Mouse (Mus musculus): ENCODE results near the gene Itga9. TPM values are rescaled to one million over a fixed set of nuclear protein-coding genes. Genes with fewer than 3 reads are reported as not detected.
"Not testable (repeated sequence)": the region's sequence is repeated elsewhere in the genome, so short reads cannot be mapped to it uniquely, and the experiment has no call there.

Itga9 gene
- polyA plus RNA-seq, 1 experiment from 2014 or later = 1.6 TPM

- no peak overlapping the region for H3K4me2 ChIP-seq (replicated peaks)
- H3K9ac ChIP-seq (replicated peaks) = no peak overlapping the region
- peaks cover 6% of the 10 kb centered on the region; the same call in 1 of the 2 replicates for H3K4me1 ChIP-seq
- no peaks in the 10 kb centered on the region for H3K27me3 ChIP-seq
- H3K36me3 ChIP-seq = peaks cover 12% of the 10 kb centered on the region; the same call in 1 of the 2 replicates
- ATAC-seq (replicated peaks) = no peak
- WGBS = 90% methylated on average over 6 of the region's 6 CpGs
- no peak overlapping the region for H3K27ac ChIP-seq (replicated peaks)
- H3K4me3 ChIP-seq = no peak overlapping the region
- no peaks in the 10 kb centered on the region for H3K9me3 ChIP-seq
Observed at GRCm38 (mm10) chr9:118585998-118586397, 20.5 kb upstream of the Itga9 start.

DNA sequence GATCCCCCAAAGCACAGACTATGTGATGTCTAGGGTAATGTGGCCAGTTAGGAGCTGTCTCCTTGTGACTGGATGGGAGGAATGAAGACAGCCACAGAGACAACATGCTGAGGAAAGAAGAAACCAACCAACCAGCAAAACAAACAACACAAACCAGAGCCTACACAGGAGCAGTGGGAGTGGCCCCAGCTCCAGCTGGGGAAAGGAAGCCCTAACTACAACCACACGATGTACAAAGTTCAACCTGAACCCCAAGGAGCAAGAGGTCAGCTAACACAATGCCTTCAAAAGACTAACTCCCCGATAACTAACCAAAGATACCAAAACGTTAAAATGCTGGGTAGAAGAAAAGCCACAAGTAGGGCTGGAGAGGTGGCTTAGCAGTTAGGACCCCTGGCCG is 19.4 kb upstream of the Itga9 start:
- no peak overlapping the region for H3K4me2 ChIP-seq (replicated peaks)
- 0 out of 2 replicates have a peak, but pooled peaks cover 9% of the 10 kb centered on the region for H3K36me3 ChIP-seq
- no peak overlapping the region for H3K4me3 ChIP-seq
- 79% methylated on average over 4 of the region's 4 CpGs for WGBS
- H3K27ac ChIP-seq (replicated peaks) = no peak overlapping the region
- peaks cover 6% of the 10 kb centered on the region; the same call in 1 of the 2 replicates for H3K4me1 ChIP-seq
- ATAC-seq (replicated peaks) = no peak
- no peaks in the 10 kb centered on the region for H3K9me3 ChIP-seq
- no peaks in the 10 kb centered on the region for H3K27me3 ChIP-seq
- no peak overlapping the region for H3K9ac ChIP-seq (replicated peaks)

DNA sequence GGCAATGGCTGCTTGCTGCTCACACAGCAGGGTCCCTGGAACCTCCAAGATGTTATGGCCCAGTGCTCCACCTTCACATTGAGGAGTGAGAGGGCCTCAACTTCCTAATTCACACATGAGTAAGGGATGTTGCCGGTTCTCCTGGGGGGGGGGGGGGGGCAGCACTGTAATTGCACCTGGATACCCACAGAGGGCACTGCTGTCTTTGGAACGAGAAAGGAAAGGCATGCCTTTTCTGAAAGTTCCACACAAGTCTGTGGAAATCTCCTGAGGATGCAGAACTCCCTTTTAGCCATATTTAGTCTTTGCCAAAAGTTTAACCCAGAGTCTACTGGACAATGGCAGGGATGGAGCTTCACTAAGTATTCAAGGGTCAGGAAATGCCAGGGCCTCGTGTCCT is 17.2 kb upstream of the Itga9 start:
- H3K9me3 ChIP-seq = no peaks in the 10 kb centered on the region
- no peak overlapping the region for H3K27ac ChIP-seq (replicated peaks)
- 50% methylated on average over 3 of the region's 3 CpGs for WGBS
- no peak overlapping the region for H3K4me2 ChIP-seq (replicated peaks)
- H3K9ac ChIP-seq (replicated peaks) = no peak overlapping the region
- peaks cover 6% of the 10 kb centered on the region; the same call in 1 of the 2 replicates for H3K4me1 ChIP-seq
- H3K4me3 ChIP-seq = no peak overlapping the region
- no peaks in the 10 kb centered on the region for H3K27me3 ChIP-seq
- no peak for ATAC-seq (replicated peaks)
- H3K36me3 ChIP-seq = no peaks in the 10 kb centered on the region

DNA sequence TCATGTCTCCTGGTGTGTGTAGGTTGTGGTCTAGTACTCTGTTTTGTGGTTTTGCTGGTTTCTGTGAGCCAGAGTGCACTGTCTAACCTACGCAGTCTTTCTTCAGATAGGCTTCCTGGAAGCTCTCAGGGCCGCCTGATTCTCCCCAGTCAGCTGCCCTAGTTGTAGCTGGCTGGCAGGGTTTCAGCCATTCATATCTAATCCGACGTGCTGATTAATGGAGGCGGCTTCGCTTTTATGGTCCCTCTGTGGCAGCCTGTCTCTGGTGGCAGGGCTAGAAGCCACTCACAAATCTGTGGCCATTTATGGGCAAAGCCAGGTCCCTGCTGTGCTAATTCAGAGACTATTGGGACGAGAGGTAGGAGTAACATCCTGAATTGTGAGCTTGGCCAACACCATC is 16.3 kb upstream of the Itga9 start:
- Histone ChIP-seq H3K9me3 (no peaks in the 10 kb centered on the region), H3K4me1 (peaks cover 6% of the 10 kb centered on the region; the same call in 1 of the 2 replicates), H3K9ac (replicated peaks) (no peak overlapping the region), H3K27ac (replicated peaks) (no peak overlapping the region), H3K4me2 (replicated peaks) (no peak overlapping the region), H3K4me3 (no peak overlapping the region), H3K36me3 (no peaks in the 10 kb centered on the region), H3K27me3 (no peaks in the 10 kb centered on the region)
- 41% methylated on average over 7 of the region's 7 CpGs for WGBS
- no peak for ATAC-seq (replicated peaks)

GRCm38 (mm10) chr9:118591633-118592032 is 14.9 kb upstream of the Itga9 start:
- Histone ChIP-seq H3K27ac (replicated peaks) (no peak overlapping the region), H3K9me3 (no peaks in the 10 kb centered on the region), H3K4me1 (peaks cover 6% of the 10 kb centered on the region; the same call in 1 of the 2 replicates), H3K4me3 (no peak overlapping the region), H3K27me3 (no peaks in the 10 kb centered on the region), H3K4me2 (replicated peaks) (no peak overlapping the region), H3K36me3 (no peaks in the 10 kb centered on the region), H3K9ac (replicated peaks) (no peak overlapping the region)
- no peak for ATAC-seq (replicated peaks)
- 83% methylated on average over 6 of the region's 6 CpGs for WGBS

DNA sequence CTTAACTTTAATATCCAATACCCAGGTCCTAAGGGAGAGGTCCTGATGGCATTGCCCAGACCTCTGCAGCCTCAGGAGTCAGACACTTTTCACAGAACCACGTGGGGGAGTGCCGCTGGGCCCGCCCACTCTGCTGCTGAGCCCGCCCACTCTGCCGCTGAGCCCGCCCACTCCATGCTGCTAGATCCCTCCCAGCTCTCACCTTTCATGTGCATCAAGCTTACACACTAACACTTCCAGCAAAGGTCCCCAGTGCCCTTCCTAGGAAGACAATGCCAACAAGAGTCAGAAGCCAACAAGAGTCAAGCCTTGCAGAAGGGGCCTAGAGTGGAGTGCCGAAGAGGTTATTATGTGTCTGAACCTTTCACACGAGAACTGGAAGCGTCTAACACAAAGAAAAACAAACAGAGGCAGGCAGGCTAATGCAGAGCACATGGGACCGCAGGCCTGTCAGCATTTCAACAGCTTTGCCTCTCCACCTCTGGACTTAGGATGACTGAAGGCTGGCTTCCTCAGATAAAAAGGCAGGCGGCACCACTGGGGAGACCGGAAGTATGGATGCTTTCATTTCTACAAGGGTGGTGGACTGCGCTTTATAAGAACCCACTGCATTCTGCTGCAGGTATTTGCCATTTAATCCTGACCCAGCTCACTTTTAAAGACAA is 13.8 kb upstream of the Itga9 start:
- H3K27me3 ChIP-seq = no peaks in the 10 kb centered on the region
- H3K36me3 ChIP-seq = no peaks in the 10 kb centered on the region
- H3K9me3 ChIP-seq = no peaks in the 10 kb centered on the region
- peaks cover 6% of the 10 kb centered on the region; the same call in 1 of the 2 replicates for H3K4me1 ChIP-seq
- no peak overlapping the region for H3K27ac ChIP-seq (replicated peaks)
- H3K4me2 ChIP-seq (replicated peaks) = no peak overlapping the region
- no peak overlapping the region for H3K4me3 ChIP-seq
- no peak overlapping the region for H3K9ac ChIP-seq (replicated peaks)
- ATAC-seq (replicated peaks) = no peak
- WGBS = 51% methylated on average over 13 of the region's 13 CpGs

- no peak overlapping the region for H3K4me3 ChIP-seq
- H3K36me3 ChIP-seq = no peaks in the 10 kb centered on the region
- WGBS = 92% methylated on average over 8 of the region's 8 CpGs
- no peak overlapping the region for H3K4me2 ChIP-seq (replicated peaks)
- no peak overlapping the region for H3K9ac ChIP-seq (replicated peaks)
- H3K27me3 ChIP-seq = no peaks in the 10 kb centered on the region
- H3K4me1 ChIP-seq = peaks cover 6% of the 10 kb centered on the region; the same call in 1 of the 2 replicates
- H3K27ac ChIP-seq (replicated peaks) = no peak overlapping the region
- ATAC-seq (replicated peaks) = no peak
- no peaks in the 10 kb centered on the region for H3K9me3 ChIP-seq
Observed at GRCm38 (mm10) chr9:118593443-118593842, 13.0 kb upstream of the Itga9 start.

DNA sequence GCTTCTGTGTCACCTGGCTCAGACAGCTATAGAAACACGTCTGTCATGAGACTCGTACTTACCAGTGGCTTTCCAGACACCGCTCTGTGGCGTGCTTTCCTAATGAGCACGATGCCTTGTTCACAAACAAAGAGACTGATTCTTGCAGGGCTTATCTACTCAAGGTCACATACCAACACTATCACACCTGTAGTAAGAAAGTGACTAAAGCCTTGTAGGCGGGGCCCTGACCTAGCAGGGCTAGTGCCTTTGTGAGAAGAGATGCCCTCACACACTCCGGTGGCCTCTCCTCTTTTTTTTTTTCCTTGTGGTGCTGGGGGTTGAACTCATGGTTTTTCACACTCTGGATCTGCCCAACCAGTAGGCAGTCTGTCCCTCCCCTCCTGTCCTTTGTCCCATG is 9.7 kb upstream of the Itga9 start:
- 86% methylated on average over 7 of the region's 7 CpGs for WGBS
- Histone ChIP-seq H3K27ac (replicated peaks) (no peak overlapping the region), H3K4me1 (no peaks in the 10 kb centered on the region), H3K4me2 (replicated peaks) (no peak overlapping the region), H3K27me3 (no peaks in the 10 kb centered on the region), H3K9me3 (no peaks in the 10 kb centered on the region), H3K36me3 (no peaks in the 10 kb centered on the region), H3K9ac (replicated peaks) (no peak overlapping the region), H3K4me3 (no peak overlapping the region)
- no peak for ATAC-seq (replicated peaks)

DNA sequence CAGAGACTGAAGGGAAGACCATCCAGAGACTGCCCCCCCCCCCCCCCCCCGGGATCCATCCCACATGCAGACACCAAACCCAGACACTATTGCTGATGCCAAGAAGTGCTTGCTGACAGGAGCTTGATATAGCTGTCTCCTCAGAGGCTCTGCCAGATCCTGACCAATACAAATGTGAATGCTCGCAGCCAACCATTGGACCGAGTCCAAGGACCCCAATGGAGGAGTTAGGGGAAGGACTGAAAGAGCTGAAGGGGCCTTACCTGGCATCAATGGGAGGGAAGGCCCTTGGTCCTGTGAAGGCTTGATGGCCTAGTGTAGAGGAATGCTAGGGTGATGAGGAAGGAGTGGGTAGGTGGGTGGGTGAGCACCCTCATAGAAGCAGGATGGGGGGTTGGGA is 6.1 kb upstream of the Itga9 start:
- not testable (repeated sequence) for H3K27ac ChIP-seq (replicated peaks); H3K4me3 ChIP-seq; ATAC-seq (replicated peaks); H3K9me3 ChIP-seq; H3K27me3 ChIP-seq; H3K36me3 ChIP-seq; H3K4me1 ChIP-seq; H3K4me2 ChIP-seq (replicated peaks); H3K9ac ChIP-seq (replicated peaks)
- WGBS = 74% methylated on average over 3 of the region's 3 CpGs

GRCm38 (mm10) chr9:118602576-118602975 is 3.9 kb upstream of the Itga9 start:
- no peak overlapping the region for H3K4me3 ChIP-seq
- peaks cover 8% of the 10 kb centered on the region for H3K27me3 ChIP-seq
- H3K9ac ChIP-seq (replicated peaks) = no peak overlapping the region
- no peak overlapping the region for H3K27ac ChIP-seq (replicated peaks)
- no peaks in the 10 kb centered on the region for H3K9me3 ChIP-seq
- H3K4me2 ChIP-seq (replicated peaks) = no peak overlapping the region
- 80% methylated on average over 5 of the region's 5 CpGs for WGBS
- peaks cover 7% of the 10 kb centered on the region for H3K4me1 ChIP-seq
- ATAC-seq (replicated peaks) = no peak
- no peaks in the 10 kb centered on the region for H3K36me3 ChIP-seq

- under 1% methylated on average over 66 of the region's 68 CpGs for WGBS
- Histone ChIP-seq H3K9ac (replicated peaks) (peak overlapping the region; percentile 56), H3K4me1 (peaks cover 12% of the 10 kb centered on the region), H3K27ac (replicated peaks) (no peak overlapping the region), H3K27me3 (peaks cover 17% of the 10 kb centered on the region), H3K36me3 (no peaks in the 10 kb centered on the region), H3K9me3 (no peaks in the 10 kb centered on the region), H3K4me2 (replicated peaks) (peak overlapping the region; percentile 95), H3K4me3 (peak overlapping the region; percentile 57)
- ATAC-seq (replicated peaks) = peak; percentile 66
Observed at GRCm38 (mm10) chr9:118606817-118607371, 404 bp downstream of the Itga9 start.

GRCm38 (mm10) chr9:118607701-118608401 is 1.4 kb downstream of the Itga9 start:
- Histone ChIP-seq H3K27ac (replicated peaks) (no peak overlapping the region), H3K9ac (replicated peaks) (no peak overlapping the region), H3K4me1 (peaks cover 12% of the 10 kb centered on the region), H3K36me3 (no peaks in the 10 kb centered on the region), H3K27me3 (peaks cover 17% of the 10 kb centered on the region), H3K4me2 (replicated peaks) (peak overlapping the region; percentile 95), H3K4me3 (no peak overlapping the region), H3K9me3 (no peaks in the 10 kb centered on the region)
- no peak for ATAC-seq (replicated peaks)
- 28% methylated on average over 16 of the region's 16 CpGs for WGBS

All from forebrain, embryonic 15.5 days (tissue).